Mouse (Mus musculus): ENCODE measurements at regions not wholly inside any gene's neighbourhood (a gene's known extent, or its start where the extent isn't known, plus 50 kb on each side); places are given as distances from the start of the nearest gene placed in this dataset.

- no peak for ATAC-seq (replicated peaks; ENCODE audit: insufficient number of reproducible peaks, low FRiP score, low TSS enrichment, poor library complexity, severe bottlenecking)
Observed at GRCm38 (mm10) chr5:44925476-44925875, 126.0 kb upstream of the Ldb2 start.

GRCm38 (mm10) chr5:44922129-44922775 is 122.8 kb upstream of the Ldb2 start:
- no peak for ATAC-seq (replicated peaks; ENCODE audit: insufficient number of reproducible peaks, low FRiP score, low TSS enrichment, poor library complexity, severe bottlenecking)

GRCm38 (mm10) chr5:44917816-44918213 is 118.3 kb upstream of the Ldb2 start:
- ATAC-seq (replicated peaks; ENCODE audit: insufficient number of reproducible peaks, low FRiP score, low TSS enrichment, poor library complexity, severe bottlenecking), result no peak

- no peak for ATAC-seq (replicated peaks; ENCODE audit: insufficient number of reproducible peaks, low FRiP score, low TSS enrichment, poor library complexity, severe bottlenecking)
Observed at GRCm38 (mm10) chr5:44917173-44917815, 117.8 kb upstream of the Ldb2 start.

- no peak for ATAC-seq (replicated peaks; ENCODE audit: insufficient number of reproducible peaks, low FRiP score, low TSS enrichment, poor library complexity, severe bottlenecking)
Observed at GRCm38 (mm10) chr5:44902541-44902940, 103.1 kb upstream of the Ldb2 start.

- ATAC-seq (replicated peaks; ENCODE audit: insufficient number of reproducible peaks, low FRiP score, low TSS enrichment, poor library complexity, severe bottlenecking), result no peak
Observed at GRCm38 (mm10) chr5:44886566-44887070, 87.1 kb upstream of the Ldb2 start.

- no peak for ATAC-seq (replicated peaks; ENCODE audit: insufficient number of reproducible peaks, low FRiP score, low TSS enrichment, poor library complexity, severe bottlenecking)
Observed at GRCm38 (mm10) chr5:44876946-44877345, 77.5 kb upstream of the Ldb2 start.

- ATAC-seq (replicated peaks; ENCODE audit: insufficient number of reproducible peaks, low FRiP score, low TSS enrichment, poor library complexity, severe bottlenecking), result no peak
Observed at GRCm38 (mm10) chr5:44872243-44872642, 72.8 kb upstream of the Ldb2 start.

- ATAC-seq (replicated peaks; ENCODE audit: insufficient number of reproducible peaks, low FRiP score, low TSS enrichment, poor library complexity, severe bottlenecking), result no peak
Observed at GRCm38 (mm10) chr5:44863887-44864286, 64.4 kb upstream of the Ldb2 start.

GRCm38 (mm10) chr5:44863349-44863748 is 63.9 kb upstream of the Ldb2 start:
- ATAC-seq (replicated peaks; ENCODE audit: insufficient number of reproducible peaks, low FRiP score, low TSS enrichment, poor library complexity, severe bottlenecking), result no peak

GRCm38 (mm10) chr5:44854189-44854588 is 54.7 kb upstream of the Ldb2 start:
- ATAC-seq (replicated peaks; ENCODE audit: insufficient number of reproducible peaks, low FRiP score, low TSS enrichment, poor library complexity, severe bottlenecking), result no peak
